Mouse (Mus musculus) heart, embryonic 13.5 days (tissue): ENCODE measurements around the gene Zfp704. TPM values are rescaled to one million over a fixed set of nuclear protein-coding genes. Genes with fewer than 3 reads are reported as not detected.
"Not testable (repeated sequence)": the region's sequence is repeated elsewhere in the genome, so short reads cannot be mapped to it uniquely, and the experiment has no call there.

Experiments
- ATAC-seq: fragments of 200-750 bp; cut with Nextera tagmentation; 2 replicates; pipeline ENCODE4 v1.8.0; 2017; ENCODE audit warnings: moderate TSS enrichment; ENCODE audit not compliant: insufficient number of reproducible peaks, low FRiP score, low TSS enrichment; ENCODE audit errors: extremely low read depth
- H3K27ac ChIP-seq: fragments of 300-500 bp; sonication (generic); replicated peaks from 2 replicates; pipeline ENCODE4 v1.5.1; 2015; ENCODE audit warnings: moderate library complexity, mild to moderate bottlenecking, inconsistent platforms
- H3K27me3 ChIP-seq: fragments of 300-500 bp; sonication (generic); replicated peaks from 2 replicates; pipeline ENCODE4 v1.6.1; 2015; ENCODE audit warnings: mild to moderate bottlenecking, inconsistent platforms
- H3K36me3 ChIP-seq: fragments of 300-500 bp; sonication (generic); 2 replicates; pipeline ENCODE4 v1.6.1; 2015; ENCODE audit warnings: mild to moderate bottlenecking, inconsistent platforms
- H3K4me1 ChIP-seq: fragments of 300-500 bp; sonication (generic); 2 replicates; pipeline ENCODE4 v1.6.1; 2015; ENCODE audit warnings: inconsistent platforms
- H3K4me2 ChIP-seq: fragments of 300-500 bp; sonication (generic); 2 replicates; pipeline ENCODE4 v1.6.1; 2015; ENCODE audit warnings: inconsistent platforms, mild to moderate bottlenecking, moderate library complexity
- H3K4me3 ChIP-seq: fragments of 300-500 bp; sonication (generic); 2 replicates; pipeline ENCODE4 v1.5.1; 2015; ENCODE audit warnings: moderate library complexity, mild to moderate bottlenecking, inconsistent platforms
- H3K9ac ChIP-seq: fragments of 300-500 bp; sonication (generic); 2 replicates; pipeline ENCODE4 v1.6.1; 2015; ENCODE audit warnings: inconsistent platforms, mild to moderate bottlenecking, moderate library complexity
- H3K9me3 ChIP-seq: fragments of 300-500 bp; sonication (generic); 2 replicates; pipeline ENCODE4 v1.6.1; 2016; ENCODE audit warnings: inconsistent platforms
- WGBS: fragments of 180-500 bp; shearing (Covaris S2); methylation state at CpG from one replicate; pipeline ENCODE4 v1.1.7; 2015; ENCODE audit warnings: mixed read lengths; 5-methylcytosine and 5-hydroxymethylcytosine counted together
- polyA plus RNA-seq: library from polyadenylated mRNA; unstranded; fragments of >200 nt; fragmentation: Nextera tagmentation; extraction: Ambion mirVana; gene quantifications from 2 replicates; pipeline ENCODE4 v1.2.1, GENCODE M21; 2015

Zfp704 gene
- polyA plus RNA-seq, 1 experiment from 2014 or later: 6.5 TPM

- no peaks in the 10 kb centered on the region for H3K27me3 ChIP-seq
- H3K4me2 ChIP-seq: no peak overlapping the region
- H3K4me3 ChIP-seq: no peak overlapping the region
- no peaks in the 10 kb centered on the region for H3K36me3 ChIP-seq
- H3K9ac ChIP-seq: no peak overlapping the region
- ATAC-seq: no peak
- H3K27ac ChIP-seq: peak overlapping the region; percentile 5; the same call in 1 of the 2 replicates
- peaks cover 55% of the 10 kb centered on the region for H3K4me1 ChIP-seq
- WGBS: 72% methylated on average over 8 of the region's 8 CpGs
- no peaks in the 10 kb centered on the region for H3K9me3 ChIP-seq
Measured at GRCm38 (mm10) chr3:9572261-9572660, 37.6 kb downstream of the Zfp704 start.

DNA sequence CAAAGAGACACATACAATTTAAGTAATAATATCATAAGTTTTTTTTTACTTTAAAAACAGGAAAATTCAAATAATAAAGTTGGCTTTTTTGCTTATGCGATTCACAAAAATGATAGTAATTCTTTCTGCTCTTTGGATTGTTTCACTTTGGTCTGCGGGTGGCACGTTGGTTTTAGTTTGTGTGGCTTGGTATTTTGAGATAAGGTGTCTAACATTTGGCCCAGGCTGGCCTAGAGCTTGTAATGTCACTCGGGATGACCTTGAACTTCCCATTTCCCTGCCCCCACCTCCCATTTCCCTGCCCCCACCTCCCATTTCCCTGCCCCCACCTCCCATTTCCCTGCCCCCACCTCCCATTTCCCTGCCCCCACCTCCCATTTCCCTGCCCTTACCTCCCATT lies 39.1 kb downstream of the Zfp704 start:
- Histone ChIP-seq H3K9me3 (no peaks in the 10 kb centered on the region), H3K27ac (no peak overlapping the region), H3K36me3 (no peaks in the 10 kb centered on the region), H3K27me3 (no peaks in the 10 kb centered on the region), H3K4me1 (peaks cover 51% of the 10 kb centered on the region), H3K4me2 (no peak overlapping the region), H3K4me3 (no peak overlapping the region), H3K9ac (no peak overlapping the region)
- ATAC-seq: no peak
- WGBS: 75% methylated on average over 4 of the region's 4 CpGs

- not testable (repeated sequence) for H3K9ac ChIP-seq, ATAC-seq, H3K9me3 ChIP-seq, H3K27ac ChIP-seq, H3K4me3 ChIP-seq, H3K4me2 ChIP-seq, H3K36me3 ChIP-seq, H3K27me3 ChIP-seq
- H3K4me1 ChIP-seq: peaks cover 45% of the 10 kb centered on the region
- 92% methylated on average over 4 of the region's 4 CpGs for WGBS
Measured at GRCm38 (mm10) chr3:9569706-9570105, 40.2 kb downstream of the Zfp704 start.

GRCm38 (mm10) chr3:9568565-9569228 lies 41.2 kb downstream of the Zfp704 start:
- H3K27me3 ChIP-seq: no peaks in the 10 kb centered on the region
- H3K36me3 ChIP-seq: peaks cover 9% of the 10 kb centered on the region; the same call in 1 of the 2 replicates
- H3K4me2 ChIP-seq: no peak overlapping the region
- WGBS: 84% methylated on average over 10 of the region's 10 CpGs
- no peak overlapping the region for H3K9ac ChIP-seq
- no peak for ATAC-seq
- H3K9me3 ChIP-seq: no peaks in the 10 kb centered on the region
- peaks cover 35% of the 10 kb centered on the region for H3K4me1 ChIP-seq
- no peak overlapping the region for H3K27ac ChIP-seq
- no peak overlapping the region for H3K4me3 ChIP-seq

GRCm38 (mm10) chr3:9567948-9568347 lies 41.9 kb downstream of the Zfp704 start:
- H3K27me3 ChIP-seq: no peaks in the 10 kb centered on the region
- no peaks in the 10 kb centered on the region for H3K9me3 ChIP-seq
- H3K4me2 ChIP-seq: no peak overlapping the region
- H3K9ac ChIP-seq: no peak overlapping the region
- no peak overlapping the region for H3K27ac ChIP-seq
- ATAC-seq: no peak
- peaks cover 9% of the 10 kb centered on the region; the same call in 1 of the 2 replicates for H3K36me3 ChIP-seq
- 77% methylated on average over 8 of the region's 8 CpGs for WGBS
- no peak overlapping the region for H3K4me3 ChIP-seq
- peaks cover 33% of the 10 kb centered on the region for H3K4me1 ChIP-seq

DNA sequence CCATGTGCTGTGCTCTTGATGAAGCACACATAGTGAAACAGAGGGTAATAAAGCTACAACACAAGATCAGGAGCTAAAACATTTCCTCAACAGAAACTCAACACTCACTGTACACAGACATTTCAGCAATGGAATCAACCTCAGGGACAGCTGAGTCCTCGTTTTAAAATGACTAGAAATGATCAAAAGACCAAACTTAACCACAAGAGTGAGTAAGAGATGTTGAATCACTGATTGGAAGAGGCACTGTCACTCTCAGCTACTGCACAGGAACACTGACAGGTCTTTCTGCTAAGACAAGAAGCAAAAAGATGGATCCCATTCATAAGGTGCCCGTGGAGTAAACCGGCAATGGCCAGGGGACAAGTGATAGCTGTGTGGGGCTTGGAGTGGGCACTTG lies 43.1 kb downstream of the Zfp704 start:
- Histone ChIP-seq H3K9me3 (no peaks in the 10 kb centered on the region), H3K4me3 (no peak overlapping the region), H3K36me3 (peaks cover 9% of the 10 kb centered on the region; the same call in 1 of the 2 replicates), H3K9ac (no peak overlapping the region), H3K4me2 (no peak overlapping the region), H3K4me1 (peaks cover 29% of the 10 kb centered on the region), H3K27ac (no peak overlapping the region), H3K27me3 (no peaks in the 10 kb centered on the region)
- no peak for ATAC-seq
- WGBS: 79% methylated on average over 3 of the region's 3 CpGs

DNA sequence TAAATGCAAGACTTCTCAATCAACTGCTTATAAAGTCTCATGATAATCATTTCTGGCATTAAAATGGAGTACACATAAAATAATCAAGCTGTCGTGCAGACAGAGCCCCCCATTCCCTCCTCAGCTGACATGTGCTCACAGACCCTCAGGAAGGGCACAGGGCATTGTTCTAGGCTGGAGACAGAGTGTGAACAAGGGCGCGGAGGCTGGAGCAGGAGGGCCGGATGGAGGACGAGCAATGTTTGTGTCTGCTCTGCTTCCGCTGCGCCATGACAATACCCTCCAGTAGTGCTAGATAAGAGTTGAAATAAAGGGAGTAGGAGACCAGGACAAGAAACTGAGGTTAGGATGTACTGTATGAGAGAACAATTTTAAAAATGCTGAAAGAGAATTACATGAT lies 46.3 kb downstream of the Zfp704 start:
- WGBS: 48% methylated on average over 7 of the region's 7 CpGs
- H3K4me1 ChIP-seq: peaks cover 27% of the 10 kb centered on the region
- H3K27me3 ChIP-seq: no peaks in the 10 kb centered on the region
- H3K27ac ChIP-seq: no peak overlapping the region
- no peak overlapping the region for H3K9ac ChIP-seq
- no peak overlapping the region for H3K4me3 ChIP-seq
- H3K4me2 ChIP-seq: no peak overlapping the region
- peaks cover 9% of the 10 kb centered on the region; the same call in 1 of the 2 replicates for H3K36me3 ChIP-seq
- ATAC-seq: no peak
- H3K9me3 ChIP-seq: no peaks in the 10 kb centered on the region

DNA sequence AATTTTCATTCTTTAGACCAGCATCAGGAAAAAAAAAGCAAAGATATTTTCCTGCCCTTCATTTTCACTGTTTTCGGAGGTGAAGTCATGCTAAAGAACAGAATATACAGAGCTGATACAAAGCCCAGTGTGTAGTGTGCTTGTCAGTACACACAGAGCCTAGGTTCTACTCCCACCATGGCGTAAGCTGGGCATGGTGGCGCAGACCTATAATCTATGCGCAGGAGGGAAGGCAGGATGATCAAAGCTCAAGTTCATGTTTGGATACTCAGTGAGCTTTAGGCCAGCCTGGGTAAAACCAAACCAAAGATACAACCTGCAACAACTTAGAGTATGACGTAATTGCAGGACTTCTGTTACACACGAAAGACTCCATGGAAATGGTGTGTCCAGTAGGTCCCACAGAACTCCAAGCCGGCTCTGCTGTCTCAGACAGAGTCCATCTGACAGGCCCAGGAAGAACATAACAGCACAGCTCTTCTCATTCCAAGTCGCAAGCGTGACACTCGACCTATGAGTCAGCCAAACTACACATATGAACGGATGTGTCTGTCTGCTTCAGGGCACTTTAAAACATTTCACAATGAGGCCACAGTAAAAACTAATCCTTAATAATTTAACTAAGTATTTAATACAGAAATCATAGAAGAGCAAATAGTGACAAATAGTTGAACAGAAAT lies 47.1 kb downstream of the Zfp704 start:
- Histone ChIP-seq H3K4me3 (no peak overlapping the region), H3K27me3 (no peaks in the 10 kb centered on the region), H3K27ac (0 out of 2 replicates have a peak overlapping the region, but pooled peaks have one; percentile 3), H3K36me3 (peaks cover 9% of the 10 kb centered on the region; the same call in 1 of the 2 replicates), H3K9me3 (no peaks in the 10 kb centered on the region), H3K9ac (no peak overlapping the region), H3K4me2 (no peak overlapping the region), H3K4me1 (peaks cover 24% of the 10 kb centered on the region)
- WGBS: 80% methylated on average over 11 of the region's 11 CpGs
- ATAC-seq: no peak

DNA sequence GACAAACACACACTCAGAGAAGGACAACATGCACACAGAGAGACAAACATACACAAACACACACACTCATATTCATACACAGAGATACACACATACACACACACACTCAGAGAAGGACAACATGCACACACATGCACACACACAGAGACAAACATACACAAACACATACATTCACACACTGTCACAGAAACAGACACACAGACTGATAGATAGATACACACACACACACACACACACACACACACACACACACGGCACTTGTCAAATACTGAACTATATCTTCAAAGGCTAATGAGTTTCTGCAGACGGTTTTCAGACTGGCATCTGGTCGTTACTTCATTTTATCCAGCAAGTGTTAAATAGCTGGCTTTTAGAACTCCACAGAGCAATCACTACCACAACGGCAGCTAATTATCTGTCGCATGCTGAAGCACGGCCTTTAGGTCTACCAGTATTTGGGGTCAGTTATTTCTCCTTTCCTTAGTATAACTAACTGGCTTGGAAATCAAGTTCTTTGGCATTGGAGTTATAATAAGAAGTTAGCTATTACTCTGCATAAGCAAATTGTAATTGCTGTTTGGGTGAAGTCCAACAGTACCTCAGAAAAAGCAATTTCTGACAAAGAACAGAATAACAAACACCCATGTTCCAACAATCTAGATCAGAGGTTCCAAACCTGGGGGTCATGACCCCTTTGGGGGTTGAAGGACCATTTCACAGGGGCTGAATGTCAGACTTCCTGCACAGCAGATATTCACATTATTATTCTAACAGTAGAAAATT lies 51.9 kb downstream of the Zfp704 start:
- Histone ChIP-seq H3K9me3 (no peaks in the 10 kb centered on the region), H3K27me3 (no peaks in the 10 kb centered on the region), H3K9ac (no peak overlapping the region), H3K4me2 (no peak overlapping the region), H3K4me3 (no peak overlapping the region), H3K36me3 (no peaks in the 10 kb centered on the region), H3K4me1 (peaks cover 22% of the 10 kb centered on the region), H3K27ac (no peak overlapping the region)
- 67% methylated on average over 6 of the region's 6 CpGs for WGBS
- no peak for ATAC-seq

- no peaks in the 10 kb centered on the region for H3K9me3 ChIP-seq
- ATAC-seq: no peak
- no peak overlapping the region for H3K4me2 ChIP-seq
- no peak overlapping the region for H3K27ac ChIP-seq
- WGBS: 34% methylated on average over 5 of the region's 5 CpGs
- no peaks in the 10 kb centered on the region for H3K27me3 ChIP-seq
- peaks cover 32% of the 10 kb centered on the region for H3K4me1 ChIP-seq
- no peak overlapping the region for H3K4me3 ChIP-seq
- no peak overlapping the region for H3K9ac ChIP-seq
- no peaks in the 10 kb centered on the region for H3K36me3 ChIP-seq
Measured at GRCm38 (mm10) chr3:9556137-9556536, 53.7 kb downstream of the Zfp704 start.

DNA sequence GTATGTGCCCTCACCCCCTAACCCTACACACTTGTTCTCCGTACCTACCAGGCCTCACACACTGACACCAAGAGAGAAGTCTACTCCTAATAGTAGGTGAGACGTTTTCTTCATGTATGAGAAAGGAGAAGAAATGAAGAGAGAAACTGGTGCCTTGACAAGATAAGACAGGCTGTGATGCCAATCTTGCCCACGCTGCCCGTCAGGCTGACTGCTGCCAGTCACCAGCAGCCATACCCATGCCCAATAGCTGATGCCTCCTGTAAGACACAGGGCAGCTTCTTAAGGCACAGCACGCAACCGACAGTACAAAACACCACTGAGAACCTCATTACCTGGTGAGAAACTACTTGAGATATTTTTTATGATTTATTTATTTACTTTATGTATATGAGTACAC lies 55.0 kb downstream of the Zfp704 start:
- 91% methylated on average over 6 of the region's 6 CpGs for whole genome bisulfite sequencing
- ATAC-seq: no peak
- no peaks in the 10 kb centered on the region for H3K36me3 ChIP-seq

More for the DNA sequence above, 55.0 kb downstream of the Zfp704 start:
- Histone ChIP-seq H3K4me2 (no peak overlapping the region), H3K9me3 (no peaks in the 10 kb centered on the region), H3K9ac (no peak overlapping the region), H3K4me3 (no peak overlapping the region), H3K27me3 (no peaks in the 10 kb centered on the region), H3K4me1 (peaks cover 44% of the 10 kb centered on the region), H3K27ac (no peak overlapping the region)
